Mouse (Mus musculus) mouse embryonic stem cell (cell line): Measurements from ENCODE around the gene Foxred1.

Source experiments
- in situ Hi-C, 2 experiments: fragments of 300-500 bp; cut with MboI; formaldehyde crosslinking; loops; 1 replicate in 1 of 2; 3 replicates in 1 of 2; pipeline ENCODE4 v1.14.3; 2019 to 2020; ENCODE audit warnings: low sequenced_read_pairs in 2 of 2, low pct_unique_long_range_greater_than_20kb in 1 of 2, mixed read lengths in 1 of 2; ENCODE audit not compliant: unreplicated experiment in 1 of 2

Foxred1 gene

DNA sequence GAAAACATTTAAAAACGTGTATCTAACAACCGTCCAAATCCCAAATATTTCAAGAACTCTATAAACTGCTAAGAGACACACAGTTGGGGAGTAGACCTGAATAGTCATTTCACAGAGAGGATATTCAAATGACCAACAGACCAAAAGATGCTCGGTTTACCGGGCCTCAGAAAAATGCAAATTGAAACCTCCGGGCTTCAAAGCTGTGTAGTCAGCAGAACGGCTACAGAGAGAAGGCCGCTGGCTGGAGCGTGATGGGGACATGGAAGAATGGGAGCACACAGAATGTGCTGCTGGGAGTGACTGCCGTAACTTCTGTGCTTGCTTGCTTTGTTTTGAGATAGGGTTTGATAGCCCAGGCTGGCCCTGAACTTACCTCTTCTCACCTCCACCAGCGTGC is 12.5 kb downstream of the Foxred1 start:
- in situ Hi-C loops, result no loop called here

DNA sequence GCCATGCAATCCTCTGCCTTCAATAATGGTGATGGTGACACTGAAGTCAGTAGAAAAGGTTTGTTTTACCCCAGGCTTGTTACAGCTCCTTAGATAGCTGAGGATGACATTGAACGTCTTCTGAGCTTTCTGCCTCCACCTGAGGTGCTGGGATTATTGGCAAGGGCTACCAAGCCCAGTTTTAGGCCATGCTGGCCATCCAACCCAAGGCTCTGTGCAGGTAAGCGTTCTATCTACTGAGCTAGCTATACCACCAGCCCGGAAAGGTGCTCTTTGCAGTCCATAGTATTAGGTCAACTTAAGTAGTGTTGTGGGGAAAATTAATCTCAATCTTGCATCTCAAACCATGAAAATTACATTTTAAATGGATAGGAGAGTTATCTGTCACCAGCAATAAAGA is 13.2 kb downstream of the Foxred1 start:
- in situ Hi-C loops, result no loop called here

DNA sequence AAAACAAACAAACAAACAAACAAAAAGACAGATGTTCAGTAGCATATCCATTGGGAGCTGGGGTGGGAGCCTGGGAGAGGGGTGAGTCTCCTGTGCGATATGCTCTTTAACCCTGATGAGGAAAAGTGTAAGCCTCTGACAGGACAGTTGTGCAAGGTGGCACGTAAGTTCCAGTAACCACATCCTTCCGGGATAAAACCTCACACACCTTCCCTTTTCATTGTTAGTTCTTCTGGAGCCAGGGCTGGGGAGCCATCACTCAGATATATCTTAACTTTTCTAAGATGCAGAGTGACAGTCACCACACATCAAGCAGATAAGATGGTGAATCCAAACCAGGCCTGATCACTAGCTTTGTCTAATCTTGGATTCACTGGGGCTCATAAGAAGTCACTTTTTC is 16.8 kb downstream of the Foxred1 start:
- in situ Hi-C loops, result no loop called here

DNA sequence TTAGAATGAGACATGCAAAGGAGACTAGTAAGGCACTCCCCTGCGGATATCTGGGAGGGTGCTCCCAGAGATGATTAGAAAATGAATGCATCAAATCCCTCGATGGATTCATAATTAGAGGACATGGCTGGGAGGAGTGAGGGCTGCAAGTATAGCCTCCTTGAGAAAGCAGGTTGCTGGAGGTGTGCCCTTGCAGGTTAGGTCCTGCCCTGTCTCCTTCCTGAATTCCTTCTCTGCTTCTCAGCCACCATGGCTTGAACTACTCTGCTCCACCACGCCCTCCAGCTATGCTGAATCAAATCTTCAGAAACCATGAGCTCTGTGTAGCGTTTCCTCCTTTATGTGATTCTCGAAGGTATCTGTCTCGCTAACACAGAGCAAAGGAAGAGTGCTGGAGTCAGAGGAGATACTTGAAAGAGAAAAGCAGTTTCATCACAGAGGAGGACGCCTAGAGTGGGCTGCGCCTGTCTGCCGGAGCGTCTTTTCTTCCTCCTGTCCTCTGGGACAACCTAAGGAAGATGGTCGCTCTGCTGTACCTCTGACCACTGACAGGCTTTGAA is 17.8 kb downstream of the Foxred1 start:
- in situ Hi-C loops, result no loop called here

DNA sequence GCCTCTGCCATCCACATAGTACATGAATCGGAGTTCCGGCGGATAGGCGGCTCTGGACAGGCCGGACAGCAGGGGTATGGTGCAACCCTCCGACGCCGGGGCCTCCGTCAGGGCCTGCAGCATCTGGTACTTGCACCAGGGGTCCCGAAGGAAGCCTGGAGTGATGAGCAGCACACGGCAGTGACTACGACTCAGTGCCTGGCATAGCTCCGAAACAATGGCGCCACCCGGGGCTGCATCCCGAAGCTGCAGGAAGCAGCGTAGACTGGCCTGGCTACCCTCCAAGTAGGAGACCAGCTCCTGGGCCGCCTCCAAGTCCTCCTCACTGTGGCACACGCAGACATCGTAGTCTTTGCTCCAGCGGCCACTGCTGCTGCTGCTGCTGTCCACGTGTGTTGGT is 22.2 kb downstream of the Foxred1 start:
- in situ Hi-C loops, result no loop called here

DNA sequence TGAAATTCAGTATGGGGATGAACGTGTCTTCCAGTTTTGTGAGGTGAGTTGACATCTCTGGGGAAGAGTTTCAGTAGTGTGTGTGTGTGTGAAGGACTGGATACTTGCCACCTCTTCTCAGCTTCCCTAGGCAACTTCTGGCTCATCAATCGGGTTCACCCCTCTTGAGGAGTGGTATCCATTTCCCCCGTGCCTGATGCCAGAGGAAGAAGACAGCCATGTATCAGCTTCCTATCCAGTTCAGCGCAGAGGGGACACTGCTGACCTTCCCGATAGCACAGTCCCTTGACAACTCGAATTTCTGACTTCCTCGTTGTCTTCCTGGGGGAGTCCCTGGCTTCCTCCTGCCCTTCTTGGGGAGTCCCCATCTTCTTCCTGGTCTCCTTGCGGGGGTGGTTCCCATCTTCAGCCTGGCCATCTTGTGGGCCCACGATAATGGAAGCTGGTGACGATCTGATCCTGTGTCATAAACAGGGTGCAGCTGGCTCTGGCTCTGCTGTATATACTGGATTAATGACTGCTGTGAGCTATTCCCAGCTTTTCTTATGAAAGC is 23.4 kb downstream of the Foxred1 start:
- in situ Hi-C loops, result no loop called here

DNA sequence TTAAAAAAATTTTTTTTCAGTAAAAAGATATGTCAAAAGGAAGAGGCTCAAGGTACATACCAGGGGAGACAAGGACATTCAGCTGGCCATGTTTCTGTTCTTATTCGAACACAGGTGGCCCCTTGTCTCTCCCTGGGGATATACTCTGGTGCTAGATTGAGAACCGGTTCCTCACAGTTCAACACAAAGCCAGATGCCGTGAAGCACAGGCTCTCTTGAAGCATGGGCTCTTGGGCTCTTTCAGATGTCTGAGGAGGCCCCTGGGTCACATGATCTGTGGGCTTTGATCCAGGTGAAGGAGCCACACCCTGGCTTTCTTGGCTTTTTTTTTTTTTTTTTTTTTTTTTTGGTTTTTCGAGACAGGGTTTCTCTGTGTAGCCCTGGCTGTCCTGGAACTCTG is 24.4 kb downstream of the Foxred1 start:
- in situ Hi-C loops, result no loop called here

DNA sequence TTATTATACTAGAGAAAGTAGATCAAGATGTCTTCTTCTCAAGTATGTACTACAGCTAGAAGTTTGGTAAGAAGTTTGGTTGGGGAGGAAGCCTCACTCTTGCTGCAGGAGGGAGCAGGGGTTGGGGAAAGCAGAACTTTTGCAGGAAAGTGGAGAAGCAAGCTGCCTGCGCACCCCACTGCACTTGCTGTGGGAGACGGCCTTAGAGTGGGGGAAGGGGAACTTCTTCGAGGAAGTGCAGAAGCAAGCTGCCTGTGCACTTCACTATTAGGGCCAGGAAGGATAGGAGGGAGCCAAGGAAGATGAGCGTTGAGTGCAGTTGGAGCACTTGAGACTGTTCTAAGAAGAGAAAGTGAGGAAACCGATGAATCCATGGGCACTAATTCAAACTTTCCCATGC is 27.5 kb downstream of the Foxred1 start:
- in situ Hi-C loops, result no loop called here

DNA sequence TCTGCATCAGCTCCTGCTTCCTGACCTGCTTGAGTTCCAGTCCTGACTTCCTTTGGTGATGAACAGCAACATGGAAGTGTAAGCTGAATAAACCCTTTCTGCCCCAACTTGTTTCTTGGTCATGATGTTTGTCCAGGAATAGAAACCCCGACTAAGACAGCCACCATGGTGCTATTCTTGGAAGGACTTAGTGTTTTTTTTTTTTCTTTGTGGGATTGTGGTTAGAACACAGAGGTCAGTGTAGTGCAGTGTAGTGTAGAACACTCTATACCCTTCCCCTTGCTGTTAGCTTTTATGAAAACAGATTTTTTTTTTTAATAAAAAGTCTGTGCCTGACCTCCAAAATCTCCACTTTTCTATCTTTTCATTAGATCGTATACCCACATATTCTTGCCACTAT is 28.0 kb downstream of the Foxred1 start:
- in situ Hi-C loops, result no loop called here

DNA sequence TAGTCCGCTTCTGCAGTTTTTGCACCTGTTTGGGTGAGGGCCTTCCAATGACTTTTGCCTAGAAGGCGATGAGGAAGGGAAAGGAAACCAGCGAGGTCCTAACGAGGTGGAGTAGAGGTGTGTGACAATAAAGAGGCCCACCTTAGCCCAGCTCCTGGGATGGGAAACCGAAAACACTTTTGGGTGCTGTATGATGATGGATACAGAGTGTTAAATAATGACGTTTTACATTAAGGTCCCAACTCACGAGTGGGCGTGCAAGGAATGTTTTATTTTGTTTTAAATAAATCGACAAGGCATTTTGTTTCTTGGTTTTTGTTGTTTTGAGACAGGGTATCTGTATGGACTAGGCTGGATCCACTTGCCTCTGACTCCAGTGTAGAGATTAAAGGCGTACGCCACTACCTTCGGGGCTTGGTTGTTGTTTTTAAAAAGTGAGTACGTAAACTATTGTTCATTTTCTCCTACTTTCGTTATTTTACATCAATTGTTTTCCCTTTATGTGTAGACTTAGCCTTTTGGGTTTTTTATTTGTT is 34.7 kb downstream of the Foxred1 start:
- in situ Hi-C loops, result no loop called here

DNA sequence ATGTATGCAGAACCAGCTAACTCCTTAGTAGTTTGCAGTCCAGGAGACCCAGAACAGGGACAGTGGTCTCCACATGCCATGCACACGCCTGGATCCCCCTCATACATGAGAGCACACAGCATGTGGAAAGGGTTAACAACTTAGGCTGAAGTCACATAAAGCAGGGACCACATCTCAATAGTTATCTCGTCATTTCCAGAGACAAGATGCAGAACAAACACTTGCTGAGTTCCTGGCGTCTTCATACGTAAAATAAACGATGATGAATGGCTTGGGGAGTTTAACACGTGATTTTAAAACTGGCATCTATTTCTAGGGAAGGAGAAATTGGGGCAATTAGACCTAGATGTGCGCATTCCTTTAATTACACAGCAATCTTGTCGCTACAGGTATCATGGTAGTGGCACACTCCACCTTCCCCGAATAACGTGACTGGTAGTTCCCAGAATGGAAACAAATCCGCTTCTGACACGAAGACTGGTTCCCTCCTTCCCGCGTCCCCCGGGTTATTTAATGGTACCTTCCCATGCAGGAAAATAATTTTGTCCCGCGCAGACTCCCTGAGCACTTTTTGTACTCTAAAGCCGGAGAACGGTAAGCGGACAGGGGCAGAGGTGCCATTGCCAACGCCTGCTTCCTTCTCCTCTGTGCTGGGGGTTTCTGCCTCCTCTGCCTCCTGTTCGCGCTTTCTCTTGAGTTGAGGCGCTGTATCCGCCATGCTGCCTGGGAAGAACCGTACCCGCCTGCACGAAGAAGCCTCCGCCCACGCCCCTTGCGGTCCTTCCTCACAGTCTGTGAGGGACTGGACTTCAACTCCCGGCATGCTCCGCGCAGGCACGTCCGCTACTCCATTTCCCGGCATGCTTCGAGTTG is 35.4 kb downstream of the Foxred1 start, which contains the start of gene Dcps:
Gene Dcps (minus strand): TSS at position 811 of the 873 bp plus-strand sequence.
- in situ Hi-C loops, result no loop called here

DNA sequence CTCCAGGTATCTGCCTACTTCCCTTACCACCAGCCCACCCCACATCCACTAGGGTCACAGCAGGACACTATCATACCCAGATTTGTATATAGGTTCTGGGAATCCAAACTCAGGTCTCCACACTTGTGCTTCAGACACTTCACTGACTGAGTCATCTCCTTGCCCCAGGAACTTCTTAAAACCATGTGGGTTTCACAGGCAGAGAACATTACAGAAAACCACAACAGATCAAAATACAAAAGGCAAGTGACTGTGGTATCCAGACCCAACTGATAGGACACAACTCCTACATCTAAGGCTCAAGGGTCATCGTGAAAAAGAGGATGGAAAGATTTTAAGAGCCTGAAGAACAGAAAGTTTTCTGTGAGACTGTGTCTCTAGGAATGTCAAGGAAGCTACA is 37.5 kb downstream of the Foxred1 start:
- in situ Hi-C loops, result loop anchor here (25.0 kb wide), 3 partner anchors 136 to 686 kb away; partner anchors contain the start of gene Kirrel3 (in 1 of the 2)

DNA sequence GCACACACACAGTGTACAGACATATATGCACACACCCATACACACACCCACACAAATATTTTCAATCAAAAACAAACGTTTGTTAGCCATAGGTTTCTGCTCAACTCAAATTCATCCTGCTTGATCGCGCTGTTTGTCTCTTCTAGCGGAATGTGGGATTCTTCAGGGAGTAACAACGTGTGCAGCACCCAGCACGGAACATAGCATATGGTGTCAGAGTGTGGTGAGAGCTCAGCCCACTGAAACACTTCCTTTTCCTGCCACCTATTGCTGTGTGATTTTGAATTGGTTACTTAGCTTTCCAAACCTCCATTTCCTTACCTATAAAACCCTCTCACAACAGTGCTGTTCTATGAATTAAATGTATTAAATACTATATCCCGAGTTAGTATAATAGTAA is 40.8 kb downstream of the Foxred1 start:
- in situ Hi-C loops, result loop anchor here (25.0 kb wide), 3 partner anchors 133 to 683 kb away; partner anchors contain the start of gene Kirrel3 (in 1 of the 2)

DNA sequence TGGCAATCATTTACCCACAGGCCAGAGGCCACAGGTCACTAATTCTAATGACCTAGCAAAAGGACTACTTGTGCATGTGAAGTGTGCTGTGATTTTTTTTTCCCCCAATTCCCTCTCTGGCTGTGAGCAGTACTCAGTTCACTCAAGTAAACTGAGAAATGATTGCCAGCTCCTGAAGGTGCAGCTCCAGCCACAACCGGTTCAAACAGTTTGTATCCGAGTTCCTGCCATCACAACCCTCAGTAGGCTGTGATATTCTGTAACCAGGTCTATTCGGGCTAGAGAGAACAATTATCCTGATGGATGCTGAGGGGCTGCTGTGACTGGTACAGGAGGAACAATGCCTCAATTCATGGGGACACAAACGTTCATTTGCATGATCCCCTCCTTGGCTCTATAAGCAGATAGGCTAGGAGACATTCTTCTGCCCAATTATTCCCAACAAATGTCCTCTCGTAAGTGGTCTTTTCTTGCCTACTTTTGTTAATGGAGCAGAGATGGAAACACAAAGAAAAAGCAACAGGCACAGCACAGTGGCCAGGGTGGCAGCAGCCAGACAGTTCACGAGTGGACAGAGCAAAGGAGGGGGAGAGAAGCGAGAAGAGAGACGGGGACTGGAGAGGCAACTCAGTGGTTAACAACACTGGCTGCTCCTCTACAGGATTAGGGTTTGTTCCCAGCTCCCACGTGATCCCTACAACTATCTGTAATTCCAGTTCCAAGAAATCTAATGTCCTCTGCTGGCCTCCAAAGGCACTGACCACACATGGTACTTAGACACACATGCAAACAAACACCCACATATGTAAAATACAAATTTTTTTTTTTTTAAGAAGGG is 43.8 kb downstream of the Foxred1 start:
- in situ Hi-C loops, result loop anchor here (25.0 kb wide), 3 partner anchors 130 to 680 kb away; partner anchors contain the start of gene Kirrel3 (in 1 of the 2)

DNA sequence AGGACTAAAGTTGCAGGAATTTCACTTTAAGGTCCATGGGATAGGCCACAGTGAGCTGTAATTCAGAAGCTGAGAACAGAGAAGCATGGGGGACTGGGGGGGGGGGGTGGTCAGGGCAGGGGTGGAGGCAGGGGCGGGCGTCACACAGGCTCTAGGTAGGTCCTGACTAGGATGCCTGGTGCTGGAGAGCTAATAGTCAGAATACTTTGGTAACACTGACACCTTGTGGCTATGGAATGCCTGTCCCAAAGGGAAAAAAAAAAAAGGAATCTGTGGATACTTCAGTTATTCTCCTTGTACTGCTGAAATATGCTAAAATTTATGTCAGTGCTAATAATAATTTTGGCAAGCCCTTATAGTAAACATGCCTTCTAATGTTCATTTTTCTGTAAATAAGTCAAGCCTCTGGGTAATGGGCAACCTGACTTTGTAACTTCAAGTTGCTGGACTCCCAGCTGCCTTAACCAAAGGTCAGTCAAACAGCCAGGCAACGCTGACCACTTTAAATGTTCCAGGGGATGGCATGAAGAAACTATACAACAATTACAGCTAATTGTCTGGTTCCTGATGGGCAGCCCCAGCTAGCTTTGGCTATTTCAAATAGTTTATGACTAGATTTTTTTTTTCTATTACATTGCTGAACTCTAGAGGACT is 44.6 kb downstream of the Foxred1 start:
- in situ Hi-C loops, result loop anchor here (25.0 kb wide), 3 partner anchors 129 to 679 kb away; partner anchors contain the start of gene Kirrel3 (in 1 of the 2)

DNA sequence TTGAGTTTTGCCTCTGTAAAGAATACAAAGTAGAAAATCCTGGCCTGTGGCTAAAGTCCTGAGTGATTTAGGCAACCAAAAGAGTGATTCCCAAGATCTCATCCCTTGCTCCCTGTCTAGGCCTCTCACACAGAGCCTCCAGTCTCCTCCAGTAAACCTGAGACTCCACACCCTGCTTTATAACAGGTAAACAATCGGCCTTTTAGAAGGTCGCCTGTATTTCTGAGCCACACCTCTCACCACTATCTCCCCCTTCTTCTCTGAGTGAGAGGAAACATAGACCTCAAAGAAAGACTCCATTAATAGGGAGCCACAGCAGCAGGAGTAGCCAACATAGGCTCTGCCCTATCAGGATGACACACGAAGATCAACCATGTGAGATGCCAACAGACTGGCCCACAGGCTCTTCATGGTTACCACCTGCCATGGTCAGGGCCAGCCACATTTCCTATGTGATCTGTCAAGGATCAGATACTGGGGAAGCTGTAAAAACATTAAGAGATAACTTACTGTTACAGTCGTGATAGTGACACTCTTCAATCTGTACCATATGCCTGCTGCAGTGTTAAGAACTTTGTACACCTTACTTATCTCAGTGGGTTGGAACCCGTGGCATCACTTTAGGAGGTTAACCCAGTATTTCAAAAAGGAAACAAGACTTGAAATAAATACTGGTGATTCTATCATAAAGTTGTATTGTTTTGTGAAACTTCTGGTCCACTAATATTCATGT is 46.5 kb downstream of the Foxred1 start:
- in situ Hi-C loops, result loop anchor here (25.0 kb wide), 3 partner anchors 127 to 677 kb away; partner anchors contain the start of gene Kirrel3 (in 1 of the 2)

DNA sequence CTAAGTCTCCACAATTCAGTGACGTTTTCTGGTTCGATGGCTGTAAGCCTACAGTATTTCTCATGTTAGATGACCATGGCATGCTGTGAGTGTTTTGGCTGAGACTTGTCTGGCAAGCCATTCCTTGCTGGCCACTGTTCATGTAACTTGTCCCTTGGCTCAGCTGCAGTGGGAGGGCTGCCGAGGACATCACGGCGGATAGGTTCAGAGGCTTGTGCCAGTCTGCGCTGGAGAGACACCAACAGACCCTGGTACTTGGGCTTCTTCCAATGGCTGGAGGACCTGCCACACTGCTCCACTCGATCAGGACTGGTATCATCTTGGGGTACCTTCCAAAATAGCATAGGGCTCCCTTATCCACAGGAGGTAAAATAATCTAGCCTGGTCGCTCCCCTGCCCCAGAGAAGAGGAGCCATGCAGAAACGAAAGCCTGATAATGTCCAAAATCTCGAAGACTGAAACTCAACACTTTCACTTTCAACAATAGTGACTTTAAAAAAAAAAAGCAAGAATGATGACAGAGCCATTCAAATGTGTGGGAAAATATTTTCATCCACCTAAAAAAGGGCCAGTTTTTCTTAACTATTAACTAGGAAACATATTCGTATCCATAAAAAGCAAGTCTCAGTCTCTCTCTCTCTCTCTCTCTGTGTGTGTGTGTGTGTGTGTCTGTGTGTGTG is 47.7 kb downstream of the Foxred1 start:
- in situ Hi-C loops, result loop anchor here (25.0 kb wide), 3 partner anchors 126 to 676 kb away; partner anchors contain the start of gene Kirrel3 (in 1 of the 2)
